Mouse (Mus musculus) olfactory bulb, adult 2 months (tissue): Measurements from ENCODE around the gene Snai3.

ENCODE experiments used
- CTCF ChIP-seq: fragments of 200-500 bp; IDR thresholded peaks from 2 replicates; pipeline ENCODE4 v1.5.1; 2012; ENCODE audit warnings: low read depth, mild to moderate bottlenecking, low read length, moderate library complexity; ENCODE audit not compliant: insufficient read depth
- POLR2A ChIP-seq: fragments of 200-500 bp; IDR thresholded peaks from 2 replicates; pipeline ENCODE4 v1.6.1; 2012; ENCODE audit warnings: mild to moderate bottlenecking, low read depth, low read length, moderate library complexity; ENCODE audit not compliant: insufficient read depth

GRCm38 (mm10) chr8:122475580-122476320, 15.2 kb upstream of the Snai3 start, which contains the start of the genes Rnf166 and Ctu2:
- no peak for TF ChIP-seq CTCF
- TF ChIP-seq POLR2A: peak; percentile 61; the same call in 1 of the 2 replicates
